Mouse (Mus musculus) frontal cortex, postnatal 25 days (tissue): ENCODE data around the gene Itgb3.
"Not testable (repeated sequence)": the region's sequence is repeated elsewhere in the genome, so short reads cannot be mapped to it uniquely, and the experiment has no call there.

ENCODE experiments used
- DNase-seq, 2 experiments: peaks; one replicate each; pipeline ENCODE4 v3.0.0; 2022; ENCODE audit warnings: low spot score in 2 of 2

Itgb3 gene

GRCm38 (mm10) chr11:104607491-104608245, at the start of gene Itgb3:
Itgb3 (plus strand) TSS chr11:104608000.
- peak; percentile 21 to 44 for DNase-seq

GRCm38 (mm10) chr11:104558065-104558464, 49.7 kb upstream of the Itgb3 start:
- DNase-seq = no peak

- no peak for DNase-seq
Measured at GRCm38 (mm10) chr11:104558651-104559403, 49.0 kb upstream of the Itgb3 start.

DNA sequence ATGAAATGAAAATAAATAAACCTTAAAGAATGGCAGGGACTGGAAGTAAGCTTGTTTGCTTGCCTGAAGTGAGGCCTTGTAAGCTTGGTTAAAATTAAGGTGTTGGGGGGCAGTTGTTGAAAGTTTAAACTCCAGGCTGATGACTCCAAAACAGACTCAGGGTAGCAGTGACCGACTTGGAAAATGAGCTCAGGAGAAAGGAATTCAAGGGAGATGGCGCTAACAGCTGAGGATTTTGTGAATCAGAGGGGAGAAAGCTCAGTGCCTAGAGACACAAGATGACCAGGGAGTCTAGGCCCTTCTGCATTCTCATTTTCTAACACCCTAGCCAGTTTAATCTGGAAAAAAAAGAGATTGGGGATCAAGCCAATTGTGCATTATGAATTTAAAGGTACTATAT, 46.8 kb upstream of the Itgb3 start:
- no peak for DNase-seq

DNA sequence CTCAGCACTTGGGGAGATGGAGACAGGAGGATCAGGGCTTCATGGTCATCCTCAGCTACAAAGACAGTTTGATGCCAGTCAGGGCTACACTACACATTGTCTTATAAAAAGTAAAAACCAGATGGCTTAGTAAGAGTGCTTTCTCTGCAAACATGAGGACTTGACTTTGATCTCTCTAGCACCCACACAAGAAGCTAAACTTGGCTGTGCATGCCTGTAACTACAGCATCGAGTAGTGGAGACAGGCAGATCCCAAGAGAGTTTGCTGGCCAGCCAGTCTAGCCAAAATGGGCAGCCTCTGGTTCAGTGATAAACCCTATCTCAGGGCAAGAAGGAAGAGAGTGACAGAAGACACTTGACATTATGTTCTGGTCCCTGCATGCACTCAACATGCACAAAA, 44.3 kb upstream of the Itgb3 start:
- DNase-seq = no peak

- no peak for DNase-seq
Measured at GRCm38 (mm10) chr11:104565172-104565571, 42.6 kb upstream of the Itgb3 start.

GRCm38 (mm10) chr11:104566097-104566496, 41.7 kb upstream of the Itgb3 start:
- no peak for DNase-seq

DNA sequence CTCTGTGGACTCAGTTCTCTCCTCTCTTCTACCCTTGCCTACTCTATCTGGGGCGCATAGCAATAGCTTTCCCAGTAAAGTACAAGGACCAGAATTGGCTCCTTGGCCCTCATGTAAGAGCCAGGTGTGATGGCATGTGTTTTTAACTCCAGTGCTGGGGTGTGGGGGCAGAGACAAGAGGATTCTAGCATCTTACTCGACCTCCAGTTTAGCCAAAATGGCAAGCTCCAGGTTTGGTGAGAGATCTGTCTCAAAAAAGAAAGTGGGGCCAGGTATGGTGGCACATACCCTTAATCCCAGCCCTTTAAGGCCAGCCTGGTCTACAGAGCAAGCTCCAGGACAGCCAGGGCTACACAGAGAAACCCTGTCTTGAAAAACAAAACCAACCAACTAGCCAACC, 41.0 kb upstream of the Itgb3 start:
- no peak for DNase-seq

DNA sequence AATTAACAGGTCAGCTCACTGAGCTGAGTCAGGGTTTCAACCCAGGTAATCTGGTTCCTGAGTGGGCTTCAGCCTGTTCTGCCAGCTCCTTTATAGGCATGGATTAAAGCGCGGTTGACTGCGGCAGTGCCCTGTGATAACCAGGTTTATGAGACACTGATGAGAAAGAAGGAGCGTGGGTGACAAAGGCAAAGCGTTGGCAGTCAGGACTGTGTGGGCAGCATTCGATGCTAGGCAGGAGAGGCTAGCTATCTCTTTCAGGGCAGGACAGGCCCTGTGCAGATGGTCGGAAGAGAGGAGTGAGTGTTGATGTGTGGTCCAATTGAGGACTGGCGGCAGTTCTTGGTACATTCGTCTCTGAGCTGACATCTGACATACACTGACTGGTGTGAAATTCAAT, 40.1 kb upstream of the Itgb3 start:
- DNase-seq = no peak

DNA sequence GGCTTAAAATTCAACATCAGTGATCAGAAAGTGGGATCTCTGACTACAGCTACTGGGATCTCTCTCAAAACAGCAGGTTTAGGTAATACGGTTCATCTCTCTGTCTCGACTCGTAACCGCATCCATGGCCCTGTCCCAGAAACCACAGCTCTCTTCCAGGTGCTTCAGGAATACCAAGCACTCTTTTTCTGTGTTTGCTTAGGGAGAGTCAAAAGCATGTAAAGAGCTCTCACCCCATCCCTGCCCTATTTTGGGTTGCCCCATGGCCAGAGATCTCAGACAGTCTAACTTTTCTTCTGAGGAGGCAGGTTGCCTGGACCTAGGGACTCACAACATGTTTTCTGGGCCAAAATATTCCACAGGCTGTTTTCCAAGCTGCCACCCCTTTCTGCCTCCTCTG, 39.5 kb upstream of the Itgb3 start:
- DNase-seq = no peak

DNA sequence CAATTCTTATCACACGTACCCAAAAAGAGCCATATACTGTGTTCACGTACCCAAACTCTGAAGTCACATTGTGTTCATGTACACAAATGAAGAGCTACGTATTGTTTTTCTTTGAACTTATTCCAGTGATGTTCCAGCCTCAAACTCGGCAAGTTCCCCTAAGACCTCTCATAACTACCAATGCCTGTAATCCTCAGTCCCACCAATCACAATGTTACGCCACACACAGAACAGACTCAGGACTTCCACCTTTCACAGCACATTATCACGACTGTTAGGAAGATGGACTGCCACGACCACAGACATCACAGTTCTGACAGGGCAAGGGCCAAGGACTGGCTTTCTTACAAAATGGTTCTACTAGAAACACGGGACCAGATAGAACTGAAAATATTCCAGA, 37.3 kb upstream of the Itgb3 start:
- DNase-seq = not testable (repeated sequence)

DNA sequence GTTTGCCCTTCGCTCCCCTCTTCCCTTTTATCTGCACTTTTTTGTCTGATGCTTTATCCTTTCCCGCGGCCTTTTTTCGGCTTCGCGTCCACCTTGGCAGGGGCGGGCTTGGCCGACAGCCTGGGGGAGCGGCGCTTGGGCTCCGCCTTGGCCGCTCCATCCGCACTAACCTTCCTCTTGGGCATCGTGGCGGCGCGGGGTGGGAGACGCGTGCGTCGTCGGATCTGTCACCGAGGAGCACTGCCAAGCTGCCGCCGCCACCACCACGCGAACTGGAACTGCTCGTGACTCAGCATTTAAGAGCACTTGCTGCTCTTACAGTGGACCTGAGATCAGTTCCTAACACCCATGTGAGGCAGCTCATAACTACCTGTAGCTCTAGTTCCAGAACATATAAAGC, 36.4 kb upstream of the Itgb3 start:
- not testable (repeated sequence) for DNase-seq

DNA sequence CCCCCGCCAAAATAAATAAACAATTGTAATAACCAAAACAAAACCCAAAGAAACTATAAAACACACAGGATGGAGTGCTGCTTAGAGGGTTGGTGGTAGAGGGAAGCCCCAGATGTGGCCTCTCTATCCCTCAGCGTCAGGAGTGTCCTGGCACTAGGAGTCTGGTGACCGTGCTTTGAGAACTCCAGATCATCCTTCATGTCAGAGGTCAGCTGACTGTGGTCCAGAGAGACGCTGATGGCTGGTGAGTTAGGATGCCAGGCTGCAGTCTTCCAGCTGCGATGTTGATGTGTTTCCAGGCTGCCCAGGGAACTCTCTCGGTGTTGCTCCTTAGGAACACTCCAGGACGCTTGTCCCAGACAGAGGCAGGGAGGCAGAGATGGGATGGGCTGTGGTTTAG, 35.7 kb upstream of the Itgb3 start:
- no peak for DNase-seq

- no peak for DNase-seq
Measured at GRCm38 (mm10) chr11:104572566-104572965, 35.2 kb upstream of the Itgb3 start.

- no peak for DNase-seq
Measured at GRCm38 (mm10) chr11:104576772-104577612, 30.8 kb upstream of the Itgb3 start.

DNA sequence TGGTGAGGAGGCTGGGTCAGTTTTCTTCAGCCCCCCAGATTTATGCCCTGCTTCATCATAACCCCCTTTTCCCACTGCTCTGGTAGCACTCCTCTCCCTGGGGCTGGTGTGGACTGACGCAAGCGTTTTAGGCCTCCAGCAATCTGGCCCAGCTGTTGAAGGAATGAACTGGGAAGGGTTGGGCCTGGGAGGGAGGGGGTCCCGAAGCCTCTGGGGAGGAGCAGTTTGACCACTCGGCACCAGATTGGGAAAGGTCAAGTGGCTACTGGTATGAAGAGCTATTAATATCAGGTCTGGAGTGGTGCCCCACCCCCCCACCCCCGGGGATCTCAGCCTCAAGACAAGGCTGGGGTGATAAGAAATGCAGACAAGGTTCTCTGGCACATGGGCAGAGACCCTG, 29.7 kb upstream of the Itgb3 start:
- DNase-seq = no peak

DNA sequence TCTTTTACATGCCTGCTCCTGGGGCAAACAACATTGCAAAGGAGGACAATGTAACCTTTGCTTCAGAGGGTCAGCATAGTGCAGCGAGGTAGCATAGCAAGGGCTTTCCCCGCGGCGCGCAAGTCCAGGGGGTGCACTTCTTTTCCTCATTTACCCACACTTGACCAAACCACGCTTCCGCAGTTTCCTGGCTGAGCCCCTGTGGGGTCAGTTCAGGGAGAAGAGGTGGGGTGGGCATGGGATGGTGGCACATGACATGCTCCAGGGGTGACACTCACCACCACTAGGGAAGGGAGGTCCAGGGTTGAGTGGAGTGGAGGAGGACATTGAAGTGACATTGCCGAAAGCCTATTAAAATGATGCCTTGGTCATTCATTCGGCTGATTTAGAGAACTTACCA, 28.7 kb upstream of the Itgb3 start:
- DNase-seq = no peak

DNA sequence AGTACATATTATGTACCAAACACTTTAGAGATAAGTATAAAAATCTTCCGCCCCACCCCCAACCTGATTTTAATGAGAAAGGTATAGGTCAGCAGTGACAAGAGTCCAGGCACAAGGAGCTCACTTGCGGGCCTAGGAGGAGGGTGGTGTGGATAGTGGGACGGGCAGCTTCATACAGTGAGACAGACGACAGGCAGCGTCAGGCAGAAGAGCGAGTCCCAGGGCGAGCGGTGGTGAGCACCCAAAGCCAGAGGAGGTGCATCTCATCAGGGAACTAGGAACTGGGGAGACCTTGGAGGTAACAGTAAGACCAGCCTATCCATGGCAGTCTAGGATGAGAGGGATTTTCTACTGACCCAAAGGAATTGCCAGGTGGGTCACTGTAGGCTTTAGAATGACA, 28.2 kb upstream of the Itgb3 start:
- no peak for DNase-seq

DNA sequence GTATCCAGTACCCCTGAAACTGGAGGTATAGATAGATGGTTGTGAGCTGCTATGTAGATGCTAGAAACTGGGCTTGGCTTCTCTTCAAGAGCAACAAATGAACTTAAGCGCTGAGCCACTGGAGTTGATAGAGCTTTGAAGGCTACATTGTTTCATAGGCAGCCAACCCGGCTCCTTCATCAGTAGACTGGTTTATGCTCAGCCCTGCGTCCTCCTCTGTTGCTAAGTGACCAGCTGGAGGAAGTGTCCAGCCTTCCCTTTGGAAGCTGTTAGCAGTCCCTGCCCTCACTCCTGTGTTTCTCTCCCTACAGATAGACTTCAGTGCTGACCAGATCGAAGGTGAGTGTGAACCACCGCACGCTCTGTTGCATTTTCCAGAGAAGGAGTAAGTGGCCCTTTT, 27.7 kb upstream of the Itgb3 start:
- DNase-seq = no peak

DNA sequence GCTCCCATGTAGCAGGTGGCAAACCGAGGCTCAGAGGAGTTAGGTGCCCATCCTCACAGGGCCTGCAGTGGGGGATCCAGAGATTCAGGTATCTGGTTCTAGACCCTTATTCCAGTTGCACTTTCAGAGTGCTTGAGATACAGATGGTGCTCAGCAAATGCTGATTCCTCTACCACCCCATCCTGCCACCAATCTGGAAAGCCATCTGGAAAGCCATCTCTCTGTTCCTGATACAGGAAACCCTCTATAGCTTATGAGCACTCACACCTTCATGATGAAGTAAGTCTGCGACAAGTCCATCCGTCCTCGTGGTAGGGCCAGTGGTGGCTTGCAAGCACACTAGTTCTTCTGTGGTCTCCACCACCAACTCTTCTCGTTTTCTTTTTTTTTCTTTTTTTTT, 27.2 kb upstream of the Itgb3 start:
- no peak for DNase-seq

GRCm38 (mm10) chr11:104581446-104582307, 26.1 kb upstream of the Itgb3 start:
- DNase-seq = no peak

GRCm38 (mm10) chr11:104582308-104582606, 25.5 kb upstream of the Itgb3 start:
- DNase-seq = no peak
